Mouse (Mus musculus) hindbrain, embryonic 13.5 days (tissue): ENCODE data around the gene BC067074. TPM values are rescaled to one million over a fixed set of nuclear protein-coding genes. Genes with fewer than 3 reads are reported as not detected.
"Not testable (repeated sequence)": the region's sequence is repeated elsewhere in the genome, so short reads cannot be mapped to it uniquely, and the experiment has no call there.

ENCODE experiments used
- ATAC-seq: fragments of 200-750 bp; cut with Nextera tagmentation; 2 replicates; pipeline ENCODE4 v1.8.0; 2017; ENCODE audit warnings: moderate TSS enrichment; ENCODE audit not compliant: low FRiP score
- H3K27ac ChIP-seq: fragments of 300-500 bp; sonication (generic); 2 replicates; pipeline ENCODE4 v1.5.1; 2015; ENCODE audit warnings: inconsistent platforms, mild to moderate bottlenecking, moderate library complexity
- H3K27me3 ChIP-seq: fragments of 300-500 bp; sonication (generic); 2 replicates; pipeline ENCODE4 v1.6.1; 2015; ENCODE audit warnings: mild to moderate bottlenecking, inconsistent platforms
- H3K36me3 ChIP-seq: fragments of 300-500 bp; sonication (generic); 2 replicates; pipeline ENCODE4 v1.6.1; 2015; ENCODE audit warnings: mild to moderate bottlenecking, inconsistent platforms
- H3K4me1 ChIP-seq: fragments of 300-500 bp; sonication (generic); replicated peaks from 2 replicates; pipeline ENCODE4 v1.6.1; 2015; ENCODE audit warnings: inconsistent platforms
- H3K4me2 ChIP-seq: fragments of 300-500 bp; sonication (generic); 2 replicates; pipeline ENCODE4 v1.6.1; 2015; ENCODE audit warnings: inconsistent platforms, mild to moderate bottlenecking, moderate library complexity
- H3K4me3 ChIP-seq: fragments of 300-500 bp; sonication (generic); 2 replicates; pipeline ENCODE4 v1.5.1; 2015; ENCODE audit warnings: mild to moderate bottlenecking, inconsistent platforms
- H3K9ac ChIP-seq: fragments of 300-500 bp; sonication (generic); 2 replicates; pipeline ENCODE4 v1.6.1; 2015; ENCODE audit warnings: mild to moderate bottlenecking, inconsistent platforms
- H3K9me3 ChIP-seq: fragments of 300-500 bp; sonication (generic); 2 replicates; pipeline ENCODE4 v1.6.1; 2016; ENCODE audit warnings: inconsistent platforms
- WGBS: fragments of 180-500 bp; shearing (Covaris S2); methylation state at CpG from one replicate; pipeline ENCODE4 v1.1.7; 2015; 5-methylcytosine and 5-hydroxymethylcytosine counted together
- polyA plus RNA-seq: library from polyadenylated mRNA; unstranded; fragments of >200 nt; fragmentation: Nextera tagmentation; extraction: Ambion mirVana; gene quantifications from 2 replicates; pipeline ENCODE4 v1.2.1, GENCODE M21; 2015

The BC067074 gene
- polyA plus RNA-seq, 1 experiment from 2014 or later, result 0.96 TPM

- H3K9me3 ChIP-seq, result no peaks in the 10 kb centered on the region
Observed at GRCm38 (mm10) chr13:113359676-113360075, 66.7 kb downstream of the BC067074 start.

GRCm38 (mm10) chr13:113365976-113366375, 73.0 kb downstream of the BC067074 start:
- Histone ChIP-seq H3K4me3 (no peak overlapping the region), H3K27me3 (no peaks in the 10 kb centered on the region), H3K9me3 (no peaks in the 10 kb centered on the region), H3K27ac (no peak overlapping the region), H3K4me1 (no peaks in the 10 kb centered on the region), H3K36me3 (no peaks in the 10 kb centered on the region), H3K9ac (no peak overlapping the region), H3K4me2 (no peak overlapping the region)
- no peak for ATAC-seq
- WGBS, result 90% methylated on average over 10 of the region's 10 CpGs

More at GRCm38 (mm10) chr13:113359676-113360075, 66.7 kb downstream of the BC067074 start:
- Histone ChIP-seq H3K4me2 (no peak overlapping the region), H3K9ac (no peak overlapping the region), H3K36me3 (no peaks in the 10 kb centered on the region), H3K4me1 (peaks cover 11% of the 10 kb centered on the region), H3K27me3 (no peaks in the 10 kb centered on the region), H3K4me3 (no peak overlapping the region), H3K27ac (no peak overlapping the region)
- ATAC-seq, result no peak
- 95% methylated on average over 1 of the region's 1 CpGs for WGBS

GRCm38 (mm10) chr13:113368931-113369579, 76.1 kb downstream of the BC067074 start:
- ATAC-seq, result no peak
- no peaks in the 10 kb centered on the region for H3K9me3 ChIP-seq
- no peak overlapping the region for H3K27ac ChIP-seq
- no peak overlapping the region for H3K9ac ChIP-seq
- H3K27me3 ChIP-seq, result no peaks in the 10 kb centered on the region
- H3K4me2 ChIP-seq, result no peak overlapping the region
- H3K4me1 ChIP-seq, result no peaks in the 10 kb centered on the region
- WGBS, result 77% methylated on average over 13 of the region's 13 CpGs
- no peaks in the 10 kb centered on the region for H3K36me3 ChIP-seq
- no peak overlapping the region for H3K4me3 ChIP-seq

GRCm38 (mm10) chr13:113369622-113370021, 76.7 kb downstream of the BC067074 start:
- Histone ChIP-seq H3K4me2 (no peak overlapping the region), H3K4me1 (no peaks in the 10 kb centered on the region), H3K36me3 (no peaks in the 10 kb centered on the region), H3K27me3 (no peaks in the 10 kb centered on the region), H3K9me3 (no peaks in the 10 kb centered on the region), H3K27ac (no peak overlapping the region), H3K4me3 (no peak overlapping the region), H3K9ac (no peak overlapping the region)
- 91% methylated on average over 10 of the region's 10 CpGs for WGBS
- ATAC-seq, result no peak

- Histone ChIP-seq H3K4me3 (no peak overlapping the region), H3K4me2 (no peak overlapping the region), H3K9ac (no peak overlapping the region), H3K9me3 (no peaks in the 10 kb centered on the region), H3K27me3 (no peaks in the 10 kb centered on the region), H3K27ac (no peak overlapping the region), H3K36me3 (no peaks in the 10 kb centered on the region), H3K4me1 (no peaks in the 10 kb centered on the region)
- no peak for ATAC-seq
- 88% methylated on average over 12 of the region's 12 CpGs for WGBS
Observed at GRCm38 (mm10) chr13:113373291-113374083, 80.5 kb downstream of the BC067074 start.

- no peak overlapping the region for H3K9ac ChIP-seq
- H3K4me3 ChIP-seq, result no peak overlapping the region
- H3K27me3 ChIP-seq, result no peaks in the 10 kb centered on the region
- WGBS, result 52% methylated on average over 2 of the region's 2 CpGs
- no peaks in the 10 kb centered on the region for H3K36me3 ChIP-seq
- no peak overlapping the region for H3K4me2 ChIP-seq
- ATAC-seq, result no peak
- H3K27ac ChIP-seq, result no peak overlapping the region
- H3K9me3 ChIP-seq, result no peaks in the 10 kb centered on the region
- H3K4me1 ChIP-seq, result no peaks in the 10 kb centered on the region
Observed at GRCm38 (mm10) chr13:113374084-113374405, 81.1 kb downstream of the BC067074 start.

- Histone ChIP-seq H3K27ac (no peak overlapping the region), H3K36me3 (no peaks in the 10 kb centered on the region), H3K4me1 (peaks cover 8% of the 10 kb centered on the region; the same call in 1 of the 2 replicates), H3K9ac (no peak overlapping the region), H3K4me3 (no peak overlapping the region), H3K9me3 (no peaks in the 10 kb centered on the region), H3K4me2 (no peak overlapping the region), H3K27me3 (no peaks in the 10 kb centered on the region)
- 92% methylated on average over 7 of the region's 7 CpGs for WGBS
- no peak for ATAC-seq
Observed at GRCm38 (mm10) chr13:113377631-113378030, 84.7 kb downstream of the BC067074 start.

GRCm38 (mm10) chr13:113378980-113379410, 86.0 kb downstream of the BC067074 start:
- Histone ChIP-seq H3K9ac (no peak overlapping the region), H3K4me3 (no peak overlapping the region), H3K27ac (no peak overlapping the region), H3K36me3 (no peaks in the 10 kb centered on the region), H3K4me1 (peaks cover 8% of the 10 kb centered on the region; the same call in 1 of the 2 replicates), H3K27me3 (no peaks in the 10 kb centered on the region), H3K9me3 (no peaks in the 10 kb centered on the region), H3K4me2 (no peak overlapping the region)
- ATAC-seq, result no peak
- 88% methylated on average over 8 of the region's 8 CpGs for WGBS

GRCm38 (mm10) chr13:113379766-113380309, 86.9 kb downstream of the BC067074 start:
- Histone ChIP-seq H3K9ac (no peak overlapping the region), H3K27ac (no peak overlapping the region), H3K4me1 (peaks cover 8% of the 10 kb centered on the region; the same call in 1 of the 2 replicates), H3K4me3 (no peak overlapping the region), H3K9me3 (no peaks in the 10 kb centered on the region), H3K27me3 (no peaks in the 10 kb centered on the region), H3K36me3 (no peaks in the 10 kb centered on the region), H3K4me2 (no peak overlapping the region)
- WGBS, result 39% methylated on average over 6 of the region's 6 CpGs
- ATAC-seq, result no peak

- WGBS, result 90% methylated on average over 1 of the region's 1 CpGs
- no peak overlapping the region for H3K4me3 ChIP-seq
- ATAC-seq, result no peak
- no peak overlapping the region for H3K4me2 ChIP-seq
- no peak overlapping the region for H3K9ac ChIP-seq
- no peaks in the 10 kb centered on the region for H3K27me3 ChIP-seq
- H3K27ac ChIP-seq, result no peak overlapping the region
- no peaks in the 10 kb centered on the region for H3K36me3 ChIP-seq
- peaks cover 8% of the 10 kb centered on the region; the same call in 1 of the 2 replicates for H3K4me1 ChIP-seq
- H3K9me3 ChIP-seq, result no peaks in the 10 kb centered on the region
Observed at GRCm38 (mm10) chr13:113381710-113382109, 88.8 kb downstream of the BC067074 start.

- ATAC-seq, result no peak
- 81% methylated on average over 2 of the region's 2 CpGs for WGBS
- no peak overlapping the region for H3K4me2 ChIP-seq
Observed at GRCm38 (mm10) chr13:113382201-113382600, 89.2 kb downstream of the BC067074 start.

GRCm38 (mm10) chr13:113382770-113383169, 89.8 kb downstream of the BC067074 start:
- H3K27me3 ChIP-seq, H3K9me3 ChIP-seq, H3K9ac ChIP-seq, H3K4me3 ChIP-seq, H3K27ac ChIP-seq, ATAC-seq, H3K4me1 ChIP-seq, H3K36me3 ChIP-seq, H3K4me2 ChIP-seq: not testable (repeated sequence)

More at GRCm38 (mm10) chr13:113382201-113382600, 89.2 kb downstream of the BC067074 start:
- H3K4me3 ChIP-seq, result no peak overlapping the region
- H3K9ac ChIP-seq, result no peak overlapping the region
- no peaks in the 10 kb centered on the region for H3K9me3 ChIP-seq
- no peak overlapping the region for H3K27ac ChIP-seq
- H3K4me1 ChIP-seq, result peaks cover 8% of the 10 kb centered on the region; the same call in 1 of the 2 replicates
- H3K36me3 ChIP-seq, result no peaks in the 10 kb centered on the region
- no peaks in the 10 kb centered on the region for H3K27me3 ChIP-seq
